Comparison of ENCODE assay signal across 10 mouse cellular contexts in genomic region chr6:52840589-52841044, GRCm38 (mm10).
DNase-seq lines count a peak whose midpoint lies in the region; ATAC-seq and TF ChIP-seq lines count a peak whose summit lies in the region.
"Had no signal": no experiment of that assay in that cellular context is flagged by ENCODE, and none has a peak within 500 bp of the region (broad histone marks: within the 10 kb centered on the region; RNA-seq: fewer than 3 reads in every experiment).

No protein-coding gene starts in this region.

- H3K36me3 ChIP-seq in heart, embryonic 14.5 days (ENCODE audit: control insufficient read depth, insufficient read depth, low read length) = no peaks in the 10 kb centered on the region
- H3K36me3 ChIP-seq in midbrain, embryonic 12.5 days = no peaks in the 10 kb centered on the region

- no peaks in the 10 kb centered on the region for H3K27me3 ChIP-seq in heart, embryonic 14.5 days (ENCODE audit: control insufficient read depth, insufficient read depth, low read length)
- H3K27me3 ChIP-seq in midbrain, embryonic 12.5 days = peaks cover 3% of the 10 kb centered on the region; the same call in 1 of the 2 replicates

- TF ChIP-seq POLR2A in brain, embryonic 14.5 days (IDR thresholded peaks at IDR 0.05; ENCODE audit: borderline replicate concordance, extremely low read depth, insufficient read depth, insufficient read length, poor library complexity, severe bottlenecking) = no peak

- peak; percentile 64; the same call in 1 of the 2 replicates for ATAC-seq in heart, embryonic 14.5 days (ENCODE audit: insufficient number of reproducible peaks, insufficient read depth, low FRiP score, low read depth)
- ATAC-seq in midbrain, embryonic 12.5 days (ENCODE audit: low FRiP score, low read depth) = peak; percentile 49; the same call in 1 of the 2 replicates
- ATAC-seq in erythroblast, adult 5-6 weeks (replicated peaks; ENCODE audit: low FRiP score, poor library complexity, severe bottlenecking) = no peak
- ATAC-seq: activated CD4-positive, CD25-positive, alpha-beta regulatory T cell, adult 4 months had no signal

- peak overlapping the region in 1 of 2 experiments; percentile 28; a peak in 1 of 4 replicates for H3K27ac ChIP-seq in heart, embryonic 14.5 days (replicated peaks in 1 of 2; ENCODE audit: control insufficient read depth in 1 of 2, insufficient read depth in 1 of 2, low read depth in 2 of 2, low read length in 2 of 2)
- H3K27ac ChIP-seq in midbrain, embryonic 12.5 days (replicated peaks) = peak overlapping the region; percentile 25; the same call in 1 of the 2 replicates

- intact Hi-C loops in heart, postnatal 25 days (cut with DNase I) = loop anchor here (5.0 kb wide), 1 partner anchor 118 kb away; no protein-coding TSS in a partner anchor

- WGBS in heart, embryonic 14.5 days = 17% methylated on average over 9 of the region's 9 CpGs
- 21% methylated on average over 9 of the region's 9 CpGs for WGBS in midbrain, embryonic 12.5 days

- H3K4me3 ChIP-seq in heart, embryonic 14.5 days (ENCODE audit: control insufficient read depth in 1 of 2, insufficient read depth in 1 of 2, low read depth in 1 of 2, low read length in 2 of 2) = no peak overlapping the region
- no peak overlapping the region for H3K4me3 ChIP-seq in midbrain, embryonic 12.5 days

- TF ChIP-seq CTCF in brain, embryonic 14.5 days (IDR thresholded peaks at IDR 0.05; ENCODE audit: borderline replicate concordance, extremely low read depth, insufficient read depth, insufficient read length) = no peak

- peak; percentile 23 to 26 for DNase-seq in heart, adult 18-20 months
- DNase-seq in heart, postnatal 25 days (ENCODE audit: low spot score) = no peak
- DNase-seq in brain, embryonic 14.5 days (ENCODE audit: low read depth) = peak; percentile 71
- no peak for DNase-seq in right cerebral cortex, postnatal 14 days
- no peak for DNase-seq in adrenal gland, adult 8-10 months
- DNase-seq: right cerebral cortex, adult 18-20 months had no signal

- no peak overlapping the region for H3K9ac ChIP-seq in heart, embryonic 14.5 days (ENCODE audit: low read length)
- H3K9ac ChIP-seq in midbrain, embryonic 12.5 days (replicated peaks) = no peak overlapping the region

- peaks cover 12 to 20% of the 10 kb centered on the region in 2 experiments for H3K4me1 ChIP-seq in heart, embryonic 14.5 days (ENCODE audit: control insufficient read depth in 2 of 2, insufficient read depth in 2 of 2, low read length in 2 of 2)
- peaks cover 23% of the 10 kb centered on the region for H3K4me1 ChIP-seq in midbrain, embryonic 12.5 days

- no peak overlapping the region for H3K4me2 ChIP-seq in heart, embryonic 14.5 days (ENCODE audit: low read length)
- 0 out of 2 replicates have a peak overlapping the region, but pooled peaks have one; percentile 2 for H3K4me2 ChIP-seq in midbrain, embryonic 12.5 days (replicated peaks)

- H3K9me3 ChIP-seq in heart, embryonic 14.5 days (ENCODE audit: control insufficient read depth, low read length) = no peaks in the 10 kb centered on the region
- H3K9me3 ChIP-seq in midbrain, embryonic 12.5 days = no peaks in the 10 kb centered on the region

Comparison
In these comparisons a context has a peak if more than half of its experiments do, and no peak if none do; other contexts are left out.
1. DNase-seq: peak in heart, adult 18-20 months (2 of 2) and brain, embryonic 14.5 days (single experiment); none in heart, postnatal 25 days (single experiment), right cerebral cortex, postnatal 14 days (single experiment) and adrenal gland, adult 8-10 months (single experiment).